9 mouse cellular contexts compared by ENCODE assay signal in genomic region chr1:153746728-153747127, GRCm38 (mm10). TPM values are rescaled to one million over a fixed set of nuclear protein-coding genes. Genes with fewer than 3 reads are reported as not detected.
DNase-seq lines count a peak whose midpoint lies in the region; ATAC-seq and TF ChIP-seq lines count a peak whose summit lies in the region.
"Had no signal": no experiment of that assay in that cellular context is flagged by ENCODE, and none has a peak within 500 bp of the region (broad histone marks: within the 10 kb centered on the region; RNA-seq: fewer than 3 reads in every experiment).

No protein-coding gene starts in this region.

- peak; percentile 91 for DNase-seq in heart, adult 11 months
- peak; percentile 56 for DNase-seq in ES-E14 (ENCODE audit: low read depth, low spot score)
- peak; percentile 58 for DNase-seq in cerebellum, adult 11-12 months
- DNase-seq in frontal cortex, postnatal 25 days (ENCODE audit: low spot score in 2 of 2) = peak; percentile 44 to 69
- DNase-seq in kidney, postnatal 14 days = peak; percentile 82
- peak; percentile 85 for DNase-seq in lung, postnatal 14 days
- DNase-seq in right cerebral cortex, postnatal 14 days = peak; percentile 74

- in situ Hi-C loops in ES-E14 (cut with MboI; ENCODE audit: low sequenced_read_pairs in 2 of 2, unreplicated experiment in 2 of 2) = loop anchor here (5.0 kb wide), 1 partner anchor 184 kb away; no protein-coding TSS in a partner anchor

- 4% methylated on average over 12 of the region's 12 CpGs for WGBS in heart, embryonic 11.5 days (ENCODE audit: insufficient replicate concordance)

- H3K4me1 ChIP-seq in heart, embryonic 11.5 days (ENCODE audit: control insufficient read depth, insufficient read depth, low read length) = peaks cover 13% of the 10 kb centered on the region
- peaks cover 0 to 5% of the 10 kb centered on the region in 2 experiments; a peak in 1 of 4 replicates for H3K4me1 ChIP-seq in ES-E14 (ENCODE audit: control insufficient read depth in 2 of 2, insufficient read depth in 2 of 2, low read length in 2 of 2, poor library complexity in 1 of 2)

- no peaks in the 10 kb centered on the region for H3K9me3 ChIP-seq in heart, embryonic 11.5 days (replicated peaks; ENCODE audit: control insufficient read depth, low read length)
- no peaks in the 10 kb centered on the region for H3K9me3 ChIP-seq in ES-E14 (ENCODE audit: control insufficient read depth, insufficient read depth, low read depth, low read length)
- H3K9me3 ChIP-seq: limb, embryonic 15.5 days had no signal

- H3K4me3 ChIP-seq in heart, embryonic 11.5 days (ENCODE audit: low read depth, low read length) = no peak overlapping the region
- H3K4me3 ChIP-seq in ES-E14 (ENCODE audit: insufficient read depth in 1 of 2, low read depth in 1 of 2, low read length in 2 of 2, poor library complexity in 1 of 2, severe bottlenecking in 1 of 2) = no peak overlapping the region
- H3K4me3 ChIP-seq: limb, embryonic 15.5 days had no signal

- no peaks in the 10 kb centered on the region for H3K36me3 ChIP-seq in heart, embryonic 11.5 days (ENCODE audit: control insufficient read depth, insufficient read depth, low read length)
- H3K36me3 ChIP-seq in ES-E14 (ENCODE audit: control insufficient read depth, insufficient read depth, low read length, poor library complexity, severe bottlenecking) = peaks cover 10% of the 10 kb centered on the region; the same call in 1 of the 2 replicates

- H3K27me3 ChIP-seq in heart, embryonic 11.5 days (ENCODE audit: control insufficient read depth, insufficient read depth, low read length) = no peaks in the 10 kb centered on the region; the same call in 1 of the 2 replicates
- H3K27me3 ChIP-seq: limb, embryonic 15.5 days had no signal

- no peak overlapping the region for H3K9ac ChIP-seq in heart, embryonic 11.5 days (ENCODE audit: low read depth, low read length)
- H3K9ac ChIP-seq in ES-E14 (ENCODE audit: insufficient read depth, low read depth, low read length, poor library complexity, severe bottlenecking) = no peak overlapping the region
- H3K9ac ChIP-seq: limb, embryonic 15.5 days had no signal

- H3K4me2 ChIP-seq in heart, embryonic 11.5 days = no peak overlapping the region
- H3K4me2 ChIP-seq: limb, embryonic 15.5 days had no signal

- H3K27ac ChIP-seq in heart, embryonic 11.5 days (ENCODE audit: low read depth, low read length) = no peak overlapping the region
- no peak overlapping the region for H3K27ac ChIP-seq in ES-E14 (ENCODE audit: insufficient read depth, low read depth, low read length, poor library complexity, severe bottlenecking)
- H3K27ac ChIP-seq: limb, embryonic 15.5 days had no signal

- no peak for ATAC-seq in heart, embryonic 11.5 days (replicated peaks; ENCODE audit: insufficient number of reproducible peaks, low FRiP score, low TSS enrichment)

TF ChIP-seq in ES-E14, 5 proteins besides CTCF, POLR2A, EP300 and RAD21:
- TF ChIP-seq HCFC1 (IDR thresholded peaks at IDR 0.05; ENCODE audit: borderline replicate concordance, insufficient read depth, low read length) (0 out of 2 replicates have a peak, but pooled peaks have one; percentile 28), ZNF384 (IDR thresholded peaks at IDR 0.05; ENCODE audit: low read depth, low read length) (no peak), ZC3H11A (IDR thresholded peaks at IDR 0.05; ENCODE audit: borderline replicate concordance, low read depth, low read length) (peak; percentile 93; the same call in 1 of the 2 replicates)
TF ChIP-seq in ES-E14: peak in this region for 2.

RNA-seq across cellular contexts. Expression of gene Rnasel, which starts 2.5 kb away (rescaled TPM):
- polyA plus RNA-seq in heart, embryonic 11.5 days (2014; fragmentation: Nextera tagmentation; extraction: Ambion mirVana) = 9.3 and 9.7 TPM in 2 replicates
- total RNA-seq in ES-E14 (2012; rRNA removed) = 0.11 TPM in 1 of 2 replicates, not detected in the other

RNA-seq across cellular contexts. Expression of gene Rgs16, which starts 6.6 kb away (rescaled TPM):
- 1.0 and 1.7 TPM in 2 replicates for polyA plus RNA-seq in heart, embryonic 11.5 days (2014; fragmentation: Nextera tagmentation; extraction: Ambion mirVana)
- total RNA-seq in ES-E14 (2012; rRNA removed) = 4.5 and 8.6 TPM in 2 replicates
